Mouse (Mus musculus) NIH3T3 (cell line): ENCODE data around the gene Apoc1.
A peak's percentile ranks its signal among the peaks of the same experiment; 100 is the strongest.

Experiments
- DNase-seq: peaks from one replicate; pipeline ENCODE4 v3.0.0-alpha.2; 2012; ENCODE audit warnings: low read depth

Gene Apoc1

DNA sequence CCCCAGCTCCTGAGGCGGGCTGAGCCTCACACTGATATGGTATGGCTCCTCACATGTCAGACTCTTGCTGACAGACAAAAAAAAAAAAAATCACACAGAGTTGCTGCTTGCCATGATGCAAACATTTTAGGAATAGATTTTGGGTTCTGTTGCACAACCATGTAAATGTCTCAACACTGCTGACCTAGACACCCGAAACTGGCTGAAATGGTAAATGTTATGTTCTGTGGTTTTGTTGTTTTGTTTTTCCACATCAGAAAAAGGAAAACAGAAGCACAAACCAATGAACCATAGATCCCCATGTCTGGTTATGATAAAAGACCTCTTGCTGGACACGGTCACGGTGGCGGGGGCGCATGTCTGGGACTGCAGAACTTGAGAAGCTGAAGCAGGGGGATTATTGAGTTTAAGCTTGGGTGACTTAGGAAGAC lies 8.7 kb downstream of the Apoc1 start:
- peak; percentile 49 for DNase-seq

- no peak for DNase-seq
Measured at GRCm38 (mm10) chr7:19682979-19683378, 9.5 kb downstream of the Apoc1 start.

DNA sequence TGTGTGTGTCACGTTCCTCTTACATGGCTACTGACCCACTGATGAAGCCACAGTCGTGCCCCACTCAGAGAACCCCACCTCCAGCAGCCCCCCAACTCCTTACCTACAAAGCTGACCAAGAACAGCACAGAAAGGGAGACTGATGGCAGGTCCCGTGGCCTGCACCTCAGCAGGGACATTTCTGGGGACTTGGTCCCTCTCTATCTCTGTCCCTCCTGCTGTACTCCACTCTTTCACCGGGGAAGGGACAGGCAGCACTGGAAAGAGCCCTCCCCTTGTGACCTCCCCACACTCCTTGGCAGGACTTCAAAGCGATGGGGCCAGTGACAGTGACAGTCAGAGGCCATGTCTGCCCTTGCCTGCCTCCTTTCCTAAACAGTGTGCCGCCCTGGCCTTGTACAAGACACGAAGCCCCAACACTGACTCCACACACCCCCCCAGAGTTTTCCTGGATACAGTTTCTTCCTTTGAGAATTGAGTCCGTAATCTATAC lies 11.2 kb downstream of the Apoc1 start, which contains the start of the genes Gm44805 and Apoc4:
Gene Gm44805, minus strand, starts transcription at position 222 of the 493 bp plus-strand sequence.
Gene Apoc4, minus strand, starts transcription at position 278 of the 493 bp plus-strand sequence.
- DNase-seq = no peak

GRCm38 (mm10) chr7:19680702-19681101 lies 11.8 kb downstream of the Apoc1 start:
- no peak for DNase-seq

GRCm38 (mm10) chr7:19678901-19679300 lies 13.6 kb downstream of the Apoc1 start:
- DNase-seq = no peak

DNA sequence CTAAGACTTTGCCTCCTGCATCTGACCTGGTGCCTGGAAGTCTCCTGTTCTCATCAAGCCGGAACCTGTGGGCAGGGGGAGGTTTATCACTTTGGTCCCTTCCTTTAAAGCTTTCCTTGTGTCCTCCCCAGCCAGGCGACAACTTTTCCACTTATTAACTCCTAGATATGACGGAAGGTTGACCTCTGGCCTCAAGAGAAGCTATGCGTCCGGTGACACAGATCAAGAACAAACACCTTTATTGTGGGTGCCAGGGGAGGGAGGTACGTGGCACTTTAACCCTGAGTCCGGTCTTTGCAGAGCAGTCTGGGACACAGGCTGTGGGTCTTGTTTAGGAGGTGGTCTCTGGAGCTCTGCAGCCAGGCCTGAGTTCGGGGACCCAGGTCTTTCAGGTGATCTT lies 14.6 kb downstream of the Apoc1 start, which contains the start of gene Apoc2:
Gene Apoc2, minus strand, starts transcription at position 70 of the 400 bp plus-strand sequence.
- DNase-seq = no peak

- DNase-seq = no peak
Measured at GRCm38 (mm10) chr7:19676662-19677061, 15.8 kb downstream of the Apoc1 start.

- DNase-seq = no peak
Measured at GRCm38 (mm10) chr7:19675824-19676223, 16.6 kb downstream of the Apoc1 start.

GRCm38 (mm10) chr7:19673083-19673699 lies 19.3 kb downstream of the Apoc1 start:
- peak; percentile 21 for DNase-seq

- no peak for DNase-seq
Measured at GRCm38 (mm10) chr7:19671511-19671910, 20.9 kb downstream of the Apoc1 start.

DNA sequence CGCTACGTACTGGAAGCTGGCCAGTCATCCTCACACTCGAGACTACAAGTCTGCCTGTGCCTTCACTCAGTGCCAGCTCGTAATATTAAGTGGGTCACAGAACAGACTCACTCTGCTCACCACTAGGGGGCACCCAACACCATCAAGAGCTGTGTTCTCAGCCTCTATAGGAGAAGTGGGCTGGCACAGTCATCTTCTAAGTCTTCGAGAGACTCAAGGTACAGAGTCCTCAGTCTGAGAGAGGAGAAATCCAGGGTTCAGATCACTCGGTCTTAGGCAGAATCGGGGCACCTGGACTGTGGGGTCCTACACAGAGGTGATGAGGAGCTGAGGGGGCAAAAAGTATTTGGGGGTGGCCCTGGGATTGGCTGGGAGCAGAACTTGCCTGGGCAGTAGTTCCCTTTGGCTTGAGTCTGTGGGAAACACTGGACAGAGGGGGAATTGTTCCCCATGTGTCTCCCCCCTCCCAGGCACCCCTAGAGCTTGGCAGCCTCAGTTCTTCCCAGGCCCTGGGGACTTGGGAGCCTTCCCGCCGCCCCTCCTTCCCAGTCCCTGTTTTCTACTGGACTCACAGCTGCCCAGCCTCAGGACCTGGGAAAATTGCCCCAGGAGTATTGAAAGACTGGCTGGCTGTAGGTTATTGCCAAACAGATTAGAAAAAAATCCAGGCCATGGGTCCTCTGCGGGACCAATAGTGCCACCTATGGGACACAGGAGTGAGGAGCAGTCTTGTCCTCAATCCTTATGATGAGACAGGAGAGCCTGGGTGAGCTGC lies 23.3 kb downstream of the Apoc1 start:
- peak; percentile 97 for DNase-seq

- no peak for DNase-seq
Measured at GRCm38 (mm10) chr7:19667434-19667833, 25.0 kb downstream of the Apoc1 start.

DNA sequence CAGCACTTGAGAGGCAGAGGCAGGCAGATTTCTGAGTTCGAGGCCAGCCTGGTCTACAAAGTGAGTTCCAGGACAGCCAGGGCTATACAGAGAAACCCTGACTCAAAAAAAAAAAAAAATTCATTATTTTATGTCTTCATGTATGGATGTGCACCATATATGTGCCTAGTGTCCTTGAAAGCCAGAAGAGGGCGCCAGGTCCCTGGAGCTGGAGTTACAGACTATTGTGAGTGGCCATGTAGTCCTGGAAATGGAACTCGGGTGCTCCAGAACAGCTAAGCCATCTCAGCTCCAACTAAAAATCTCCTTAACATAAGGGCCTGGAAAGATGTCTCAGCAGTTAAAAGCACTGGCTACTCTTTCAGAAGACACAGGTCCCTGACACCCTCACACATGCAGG lies 25.7 kb downstream of the Apoc1 start:
- DNase-seq = peak; percentile 53

DNA sequence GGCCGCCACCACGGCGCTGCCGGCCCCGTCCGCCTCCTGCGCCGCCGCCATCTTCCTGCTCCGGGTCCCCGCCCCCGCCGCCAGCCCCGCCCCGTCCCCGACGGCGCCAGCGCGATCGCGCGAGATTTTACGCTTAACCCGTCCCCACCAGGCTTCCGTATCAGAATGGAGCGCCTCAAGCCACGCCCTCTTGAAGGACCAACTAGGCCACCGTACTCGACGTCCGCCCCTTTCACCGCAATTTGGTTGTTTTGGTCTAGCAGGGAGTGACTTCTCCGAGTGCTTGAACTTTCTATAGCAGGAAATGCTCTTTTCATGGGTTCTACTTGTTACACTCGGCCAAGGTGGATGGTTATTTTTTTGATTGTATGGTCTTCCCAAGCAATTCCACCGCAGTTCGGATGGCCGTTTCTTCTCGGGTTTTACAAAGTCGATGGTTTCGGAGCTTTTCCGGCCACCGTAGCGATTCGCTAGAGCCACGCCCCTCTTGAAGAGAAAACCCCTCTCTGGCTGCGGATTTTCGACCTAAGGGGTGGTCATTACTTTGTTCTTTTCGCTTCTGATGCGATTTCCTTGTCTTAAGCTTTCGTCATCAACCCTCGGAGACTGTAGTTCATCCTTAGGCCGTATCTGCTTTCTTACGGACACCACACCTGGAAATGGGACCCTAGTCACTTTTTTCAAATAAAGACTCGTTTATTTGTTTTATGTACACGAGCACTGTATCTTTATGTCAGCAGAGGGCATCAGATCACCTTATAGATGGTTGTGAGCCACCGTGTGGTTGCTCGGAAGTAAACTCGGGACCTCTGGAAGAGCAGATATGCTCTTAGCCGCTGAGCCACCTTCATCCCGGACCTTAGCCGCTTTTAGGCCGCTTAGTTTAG lies 27.3 kb downstream of the Apoc1 start, which contains the start of gene Clptm1:
Gene Clptm1, minus strand, starts transcription at position 79 of the 887 bp plus-strand sequence.
- peak; percentile 98 for DNase-seq

DNA sequence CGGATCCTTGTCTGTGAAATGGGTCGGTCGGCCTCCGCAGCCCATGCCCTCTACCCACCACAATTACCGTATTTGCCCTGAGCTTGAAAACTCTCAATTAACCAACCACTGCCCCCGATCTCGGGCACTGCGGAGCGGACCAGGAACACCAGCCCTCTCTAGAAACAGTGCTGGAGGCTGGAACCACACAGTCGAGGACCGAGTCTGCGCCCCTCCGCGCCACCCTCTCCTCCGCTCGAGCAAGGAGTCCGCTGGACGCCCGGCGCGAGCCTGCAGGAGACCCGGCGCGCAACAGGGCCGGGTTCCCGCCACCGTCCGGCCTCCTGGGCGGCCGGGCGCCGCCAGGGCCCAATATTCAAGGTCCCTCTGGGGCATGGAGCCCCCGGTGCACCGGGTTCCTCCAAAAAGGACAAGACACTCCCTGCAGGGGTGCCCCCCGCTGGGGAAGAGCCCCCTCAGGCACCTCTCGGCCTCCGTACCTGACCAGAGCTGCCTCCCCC lies 28.0 kb downstream of the Apoc1 start:
- DNase-seq = no peak

GRCm38 (mm10) chr7:19663940-19664339 lies 28.5 kb downstream of the Apoc1 start:
- DNase-seq = no peak

GRCm38 (mm10) chr7:19652614-19653013 lies 39.8 kb downstream of the Apoc1 start:
- DNase-seq = no peak

DNA sequence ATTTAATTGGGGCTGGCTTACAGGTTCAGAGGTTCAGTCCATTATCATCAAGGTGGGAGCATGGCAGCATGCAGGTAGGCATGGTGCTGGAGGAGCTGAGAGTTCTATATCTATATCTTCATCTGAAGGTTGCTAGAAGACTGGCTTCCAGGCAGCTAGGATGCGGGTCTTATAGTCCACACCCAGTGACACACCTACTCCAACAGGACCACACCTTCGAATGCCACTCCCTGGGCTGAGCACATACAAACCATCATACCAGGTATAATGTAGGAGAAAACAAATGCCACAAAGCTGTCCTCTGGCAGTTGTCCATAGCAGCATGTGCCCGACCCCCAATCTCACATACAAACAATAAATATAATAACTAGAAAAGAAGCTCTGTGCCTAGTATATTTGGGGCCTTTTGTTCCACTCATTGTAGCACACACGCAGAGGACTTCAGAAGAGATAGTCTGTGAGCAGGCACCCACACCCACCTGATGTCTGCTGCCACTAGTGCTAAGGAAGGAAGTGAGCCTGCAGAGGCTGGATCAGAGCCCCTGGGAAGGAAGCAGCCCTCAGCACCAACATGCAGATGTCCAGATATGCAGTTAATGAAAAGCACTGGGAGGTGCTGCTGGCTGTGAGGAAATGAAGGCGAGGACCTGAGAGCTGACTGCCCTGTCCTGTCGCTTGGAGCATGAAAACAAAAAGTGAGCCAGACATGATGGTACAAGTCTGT lies 41.2 kb downstream of the Apoc1 start:
- DNase-seq = no peak

- no peak for DNase-seq
Measured at GRCm38 (mm10) chr7:19641223-19641622, 51.2 kb downstream of the Apoc1 start.
